Mouse (Mus musculus): Measurements from ENCODE around the gene Lefty2. TPM values are rescaled to one million over a fixed set of nuclear protein-coding genes. Genes with fewer than 3 reads are reported as not detected.
A peak's percentile ranks its signal among the peaks of the same experiment; 100 is the strongest.

Gene Lefty2
- polyA plus RNA-seq, 1 experiment from 2014 or later = 0.27 TPM

GRCm38 (mm10) chr1:180903666-180904038 is 10.7 kb downstream of the Lefty2 start:
- peak overlapping the region; percentile 77 for H3K4me3 ChIP-seq
- ATAC-seq (ENCODE audit: low FRiP score, low read depth) = 0 out of 2 replicates have a peak, but pooled peaks have one; percentile 2
- WGBS = 41% methylated on average over 10 of the region's 10 CpGs

GRCm38 (mm10) chr1:180904039-180904814 is 11.3 kb downstream of the Lefty2 start, which contains the start of gene Pycr2:
Pycr2 (plus strand) TSS chr1:180904293.
- peak within 1 kb of the TSS; percentile 81 for H3K4me2 ChIP-seq (replicated peaks)
- H3K9me3 ChIP-seq = no peaks in the 10 kb centered on the region
- peaks cover 37% of the 10 kb centered on the region for H3K36me3 ChIP-seq
- H3K9ac ChIP-seq = peak within 1 kb of the TSS; percentile 92
- WGBS = 1% methylated on average over 52 of the region's 52 CpGs
- peak within 1 kb of the TSS; percentile 81 for H3K27ac ChIP-seq
- ATAC-seq (ENCODE audit: low FRiP score, low read depth) = peak; percentile 99
- H3K27me3 ChIP-seq = no peaks in the 10 kb centered on the region
- H3K4me3 ChIP-seq = peak within 1 kb of the TSS; percentile 77
- peaks cover 20% of the 10 kb centered on the region for H3K4me1 ChIP-seq

More at GRCm38 (mm10) chr1:180903666-180904038, 10.7 kb downstream of the Lefty2 start:
- Histone ChIP-seq H3K27me3 (no peaks in the 10 kb centered on the region), H3K9me3 (no peaks in the 10 kb centered on the region), H3K27ac (peak overlapping the region; percentile 49; the same call in 1 of the 2 replicates), H3K36me3 (peaks cover 31% of the 10 kb centered on the region), H3K9ac (0 out of 2 replicates have a peak overlapping the region, but pooled peaks have one; percentile 40), H3K4me1 (peaks cover 20% of the 10 kb centered on the region), H3K4me2 (replicated peaks) (peak overlapping the region; percentile 81)

- Histone ChIP-seq H3K27me3 (no peaks in the 10 kb centered on the region), H3K4me2 (replicated peaks) (peak overlapping the region; percentile 81), H3K9me3 (no peaks in the 10 kb centered on the region), H3K27ac (peak overlapping the region; percentile 81; the same call in 1 of the 2 replicates), H3K36me3 (peaks cover 38% of the 10 kb centered on the region), H3K9ac (peak overlapping the region; percentile 92), H3K4me1 (peaks cover 20% of the 10 kb centered on the region), H3K4me3 (peak overlapping the region; percentile 77)
- WGBS = 4% methylated on average over 5 of the region's 5 CpGs
- no peak for ATAC-seq (ENCODE audit: low FRiP score, low read depth)
Observed at GRCm38 (mm10) chr1:180904815-180905080, 11.8 kb downstream of the Lefty2 start.

GRCm38 (mm10) chr1:180905307-180905706 is 12.4 kb downstream of the Lefty2 start:
- no peak for ATAC-seq (ENCODE audit: low FRiP score, low read depth)
- Histone ChIP-seq H3K9ac (peak overlapping the region; percentile 92), H3K27me3 (no peaks in the 10 kb centered on the region), H3K4me3 (peak overlapping the region; percentile 77), H3K36me3 (peaks cover 38% of the 10 kb centered on the region), H3K4me1 (peaks cover 20% of the 10 kb centered on the region), H3K27ac (no peak overlapping the region), H3K9me3 (no peaks in the 10 kb centered on the region), H3K4me2 (replicated peaks) (peak overlapping the region; percentile 81)
- 68% methylated on average over 6 of the region's 6 CpGs for WGBS

GRCm38 (mm10) chr1:180905876-180906275 is 13.0 kb downstream of the Lefty2 start:
- Histone ChIP-seq H3K27me3 (no peaks in the 10 kb centered on the region), H3K36me3 (peaks cover 38% of the 10 kb centered on the region), H3K4me1 (peaks cover 22% of the 10 kb centered on the region), H3K4me2 (replicated peaks) (peak overlapping the region; percentile 81), H3K4me3 (peak overlapping the region; percentile 77), H3K27ac (no peak overlapping the region), H3K9ac (peak overlapping the region; percentile 92), H3K9me3 (no peaks in the 10 kb centered on the region)
- ATAC-seq (ENCODE audit: low FRiP score, low read depth) = no peak
- 95% methylated on average over 17 of the region's 17 CpGs for WGBS

- H3K4me2 ChIP-seq (replicated peaks) = 0 out of 2 replicates have a peak overlapping the region, but pooled peaks have one; percentile 3
Observed at GRCm38 (mm10) chr1:180906461-180907147, 13.7 kb downstream of the Lefty2 start.

GRCm38 (mm10) chr1:180911138-180911537 is 18.2 kb downstream of the Lefty2 start:
- H3K4me1 ChIP-seq = peaks cover 40% of the 10 kb centered on the region
- ATAC-seq (ENCODE audit: low FRiP score, low read depth) = 0 out of 2 replicates have a peak, but pooled peaks have one; percentile 6
- H3K27ac ChIP-seq = peak overlapping the region; percentile 28; the same call in 1 of the 2 replicates
- H3K4me2 ChIP-seq (replicated peaks) = peak overlapping the region; percentile 51
- H3K9me3 ChIP-seq = no peaks in the 10 kb centered on the region
- no peaks in the 10 kb centered on the region for H3K27me3 ChIP-seq
- H3K36me3 ChIP-seq = peaks cover 32% of the 10 kb centered on the region
- 0 out of 2 replicates have a peak overlapping the region, but pooled peaks have one; percentile 7 for H3K4me3 ChIP-seq
- H3K9ac ChIP-seq = no peak overlapping the region
- WGBS = 48% methylated on average over 8 of the region's 8 CpGs

More at GRCm38 (mm10) chr1:180906461-180907147, 13.7 kb downstream of the Lefty2 start:
- ATAC-seq (ENCODE audit: low FRiP score, low read depth) = no peak
- WGBS = 89% methylated on average over 24 of the region's 24 CpGs
- Histone ChIP-seq H3K9me3 (no peaks in the 10 kb centered on the region), H3K27me3 (no peaks in the 10 kb centered on the region), H3K36me3 (peaks cover 38% of the 10 kb centered on the region), H3K9ac (no peak overlapping the region), H3K4me1 (peaks cover 29% of the 10 kb centered on the region), H3K4me3 (no peak overlapping the region), H3K27ac (no peak overlapping the region)

- Histone ChIP-seq H3K27me3 (no peaks in the 10 kb centered on the region), H3K4me3 (0 out of 2 replicates have a peak overlapping the region, but pooled peaks have one; percentile 7), H3K4me2 (replicated peaks) (peak overlapping the region; percentile 51), H3K9me3 (no peaks in the 10 kb centered on the region), H3K27ac (peak overlapping the region; percentile 28; the same call in 1 of the 2 replicates), H3K36me3 (peaks cover 26% of the 10 kb centered on the region), H3K9ac (no peak overlapping the region), H3K4me1 (peaks cover 35% of the 10 kb centered on the region)
- WGBS = 31% methylated on average over 20 of the region's 20 CpGs
- peak; percentile 10; the same call in 1 of the 2 replicates for ATAC-seq (ENCODE audit: low FRiP score, low read depth)
Observed at GRCm38 (mm10) chr1:180911653-180912287, 18.9 kb downstream of the Lefty2 start.

GRCm38 (mm10) chr1:180912792-180913191 is 19.9 kb downstream of the Lefty2 start:
- Histone ChIP-seq H3K36me3 (peaks cover 15% of the 10 kb centered on the region), H3K27ac (peak overlapping the region; percentile 69; the same call in 1 of the 2 replicates), H3K9ac (no peak overlapping the region), H3K4me3 (no peak overlapping the region), H3K4me1 (peaks cover 35% of the 10 kb centered on the region), H3K27me3 (no peaks in the 10 kb centered on the region), H3K9me3 (no peaks in the 10 kb centered on the region), H3K4me2 (replicated peaks) (no peak overlapping the region)
- WGBS = 79% methylated on average over 5 of the region's 5 CpGs
- no peak for ATAC-seq (ENCODE audit: low FRiP score, low read depth)

GRCm38 (mm10) chr1:180913797-180914196 is 20.9 kb downstream of the Lefty2 start:
- no peak overlapping the region for H3K9ac ChIP-seq
- peak overlapping the region; percentile 69; the same call in 1 of the 2 replicates for H3K27ac ChIP-seq
- peaks cover 35% of the 10 kb centered on the region for H3K4me1 ChIP-seq
- H3K36me3 ChIP-seq = peaks cover 5% of the 10 kb centered on the region
- H3K4me2 ChIP-seq (replicated peaks) = no peak overlapping the region
- H3K9me3 ChIP-seq = no peaks in the 10 kb centered on the region
- H3K4me3 ChIP-seq = no peak overlapping the region
- no peaks in the 10 kb centered on the region for H3K27me3 ChIP-seq
- WGBS = 9% methylated on average over 4 of the region's 4 CpGs
- peak; percentile 86 for ATAC-seq (ENCODE audit: low FRiP score, low read depth)

GRCm38 (mm10) chr1:180916425-180916824 is 23.5 kb downstream of the Lefty2 start:
- no peak overlapping the region for H3K9ac ChIP-seq
- H3K9me3 ChIP-seq = no peaks in the 10 kb centered on the region
- 90% methylated on average over 11 of the region's 11 CpGs for WGBS
- H3K27me3 ChIP-seq = no peaks in the 10 kb centered on the region
- no peak overlapping the region for H3K27ac ChIP-seq
- peaks cover 28% of the 10 kb centered on the region for H3K4me1 ChIP-seq
- ATAC-seq (ENCODE audit: low FRiP score, low read depth) = no peak
- no peak overlapping the region for H3K4me2 ChIP-seq (replicated peaks)
- H3K4me3 ChIP-seq = no peak overlapping the region
- no peaks in the 10 kb centered on the region for H3K36me3 ChIP-seq
